Mouse (Mus musculus) liver, embryonic 14.5 days (tissue): ENCODE results near the gene Dtx4. TPM values are rescaled to one million over a fixed set of nuclear protein-coding genes. Genes with fewer than 3 reads are reported as not detected.

Source experiments
- ATAC-seq: fragments of 200-750 bp; cut with Nextera tagmentation; 2 replicates; pipeline ENCODE4 v1.8.0; 2017; ENCODE audit warnings: moderate number of reproducible peaks, mild to moderate bottlenecking, moderate library complexity; ENCODE audit not compliant: insufficient read depth
- DNase-seq, 3 experiments: peaks; one replicate each; pipeline ENCODE4 v3.0.0-alpha.2; 2012 to 2013; ENCODE audit warnings: low read depth in 3 of 3, low spot score in 3 of 3
- H3K27ac ChIP-seq: fragments of 300-500 bp; sonication (generic); 2 replicates; pipeline ENCODE4 v1.5.1; 2014; ENCODE audit warnings: moderate library complexity, mild to moderate bottlenecking, control low read depth, inconsistent platforms
- H3K27me3 ChIP-seq: fragments of 300-500 bp; sonication (generic); 2 replicates; pipeline ENCODE4 v1.6.1; 2014; ENCODE audit warnings: mild to moderate bottlenecking, low read length, moderate library complexity; ENCODE audit not compliant: control insufficient read depth, insufficient read depth
- H3K36me3 ChIP-seq: fragments of 300-500 bp; sonication (generic); replicated peaks from 2 replicates; pipeline ENCODE4 v1.6.1; 2014; ENCODE audit warnings: low read depth; ENCODE audit not compliant: control insufficient read depth, insufficient read depth
- H3K4me1 ChIP-seq, 2 experiments: fragments of 200-500 bp in 1 of 2; fragments of 300-500 bp in 1 of 2; sonication (generic) in 1 of 2; replicated peaks; 2 replicates each; pipeline ENCODE4 v1.6.1; 2012 to 2014; ENCODE audit warnings: antibody characterized with exemption in 1 of 2, inconsistent platforms in 1 of 2, low read length in 1 of 2; ENCODE audit not compliant: control insufficient read depth in 2 of 2, insufficient read depth in 2 of 2
- H3K4me2 ChIP-seq: fragments of 300-500 bp; sonication (generic); 2 replicates; pipeline ENCODE4 v1.6.1; 2014; ENCODE audit warnings: low read depth, mild to moderate bottlenecking, control low read depth, moderate library complexity
- H3K4me3 ChIP-seq, 2 experiments: fragments of 200-500 bp in 1 of 2; fragments of 300-500 bp in 1 of 2; sonication (generic) in 1 of 2; 2 replicates each; pipeline ENCODE4 v1.5.1; 2012 to 2014; ENCODE audit warnings: low read depth in 2 of 2, low read length in 2 of 2, mild to moderate bottlenecking in 2 of 2, control low read depth in 1 of 2, inconsistent platforms in 1 of 2, moderate library complexity in 1 of 2; ENCODE audit not compliant: insufficient read depth in 1 of 2
- H3K9ac ChIP-seq: fragments of 300-500 bp; sonication (generic); replicated peaks from 2 replicates; pipeline ENCODE4 v1.6.1; 2014; ENCODE audit warnings: mild to moderate bottlenecking, control low read depth, moderate library complexity
- H3K9me3 ChIP-seq: fragments of 300-500 bp; sonication (generic); 2 replicates; pipeline ENCODE4 v1.6.1; 2016; ENCODE audit warnings: low read length, mixed read lengths; ENCODE audit not compliant: control insufficient read depth
- CTCF ChIP-seq: IDR thresholded peaks from 2 replicates; pipeline ENCODE4 v1.5.1; 2016; ENCODE audit warnings: antibody characterized with exemption, low read depth, control low read depth
- EP300 ChIP-seq: IDR thresholded peaks from 2 replicates; pipeline ENCODE4 v1.6.1; 2016; ENCODE audit warnings: antibody characterized with exemption, low read depth
- WGBS: fragments of 180-500 bp; shearing (Covaris S2); extraction: QIAGEN DNeasy Blood & Tissue Kit; methylation state at CpG from one replicate; pipeline ENCODE4 v1.1.7; 2014; ENCODE audit not compliant: insufficient replicate concordance; 5-methylcytosine and 5-hydroxymethylcytosine counted together
- polyA plus RNA-seq, 2 experiments: library from polyadenylated mRNA; depleted of rRNA in 1 of 2; stranded (reverse) in 1 of 2; unstranded in 1 of 2; fragments of >200 nt; fragmentation: Nextera tagmentation in 1 of 2; extraction: Ambion mirVana in 1 of 2; gene quantifications; 2 replicates each; pipeline versions ENCODE4 v1.2.1 to v1.2.3; 2012 to 2014

Gene Dtx4
- polyA plus RNA-seq, 2 experiments = 1.5 to 1.6 TPM

GRCm38 (mm10) chr19:12485631-12486030 is 15.6 kb downstream of the Dtx4 start:
- no peaks in the 10 kb centered on the region for H3K9me3 ChIP-seq
- H3K4me2 ChIP-seq = no peak overlapping the region
- no peak overlapping the region for H3K9ac ChIP-seq
- H3K4me1 ChIP-seq = peaks cover 3 to 6% of the 10 kb centered on the region in 2 experiments; a peak in 2 of 4 replicates
- TF ChIP-seq EP300 = no peak
- TF ChIP-seq CTCF = no peak
- no peak overlapping the region for H3K27ac ChIP-seq
- no peaks in the 10 kb centered on the region for H3K36me3 ChIP-seq
- H3K4me3 ChIP-seq = no peak overlapping the region
- ATAC-seq (no peak), DNase-seq (no peak)
- H3K27me3 ChIP-seq = no peaks in the 10 kb centered on the region
- 60% methylated on average over 3 of the region's 3 CpGs for WGBS

DNA sequence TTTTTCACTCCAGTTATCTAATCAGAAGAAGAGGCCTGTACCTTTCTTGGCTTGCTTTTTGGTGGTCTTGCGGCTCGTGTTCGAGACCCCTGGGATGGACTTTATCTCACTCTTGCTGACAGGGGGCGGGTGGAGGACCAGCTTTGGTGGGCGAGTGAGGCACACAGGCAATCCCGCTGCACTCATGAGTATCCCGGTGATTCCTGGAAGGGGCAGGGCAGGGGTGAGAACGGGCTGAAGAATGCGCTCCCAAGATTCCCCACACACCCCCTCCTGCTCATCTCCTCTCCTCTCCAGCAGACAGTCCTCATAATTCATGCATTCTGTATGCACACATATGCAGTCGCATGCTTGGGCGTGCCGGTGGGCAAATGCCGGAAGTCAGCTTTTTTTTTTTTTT is 16.0 kb downstream of the Dtx4 start:
- Histone ChIP-seq H3K9ac (no peak overlapping the region), H3K4me3 (no peak overlapping the region), H3K9me3 (no peaks in the 10 kb centered on the region), H3K27me3 (no peaks in the 10 kb centered on the region), H3K4me1 (peaks cover 3 to 6% of the 10 kb centered on the region in 2 experiments; a peak in 2 of 4 replicates), H3K4me2 (no peak overlapping the region), H3K27ac (no peak overlapping the region), H3K36me3 (no peaks in the 10 kb centered on the region)
- ATAC-seq (no peak), DNase-seq (no peak)
- TF ChIP-seq CTCF (no peak), EP300 (no peak)
- 69% methylated on average over 13 of the region's 13 CpGs for WGBS

- Histone ChIP-seq H3K36me3 (no peaks in the 10 kb centered on the region), H3K4me2 (no peak overlapping the region), H3K4me3 (no peak overlapping the region), H3K4me1 (peaks cover 3 to 6% of the 10 kb centered on the region in 2 experiments; a peak in 2 of 4 replicates), H3K27me3 (no peaks in the 10 kb centered on the region), H3K9ac (no peak overlapping the region), H3K9me3 (no peaks in the 10 kb centered on the region), H3K27ac (no peak overlapping the region)
- DNase-seq (no peak), ATAC-seq (no peak)
- WGBS = 56% methylated on average over 4 of the region's 4 CpGs
- no peak for TF ChIP-seq CTCF
- no peak for TF ChIP-seq EP300
Measured at GRCm38 (mm10) chr19:12484210-12484609, 17.0 kb downstream of the Dtx4 start.

GRCm38 (mm10) chr19:12483782-12484181 is 17.5 kb downstream of the Dtx4 start:
- Histone ChIP-seq H3K9ac (no peak overlapping the region), H3K27ac (no peak overlapping the region), H3K27me3 (no peaks in the 10 kb centered on the region), H3K9me3 (no peaks in the 10 kb centered on the region), H3K4me3 (no peak overlapping the region), H3K4me2 (no peak overlapping the region), H3K36me3 (no peaks in the 10 kb centered on the region), H3K4me1 (peaks cover 3 to 6% of the 10 kb centered on the region in 2 experiments; a peak in 2 of 4 replicates)
- no peak for TF ChIP-seq CTCF
- TF ChIP-seq EP300 = no peak
- DNase-seq = no peak
- ATAC-seq = no peak
- 35% methylated on average over 4 of the region's 4 CpGs for WGBS

DNA sequence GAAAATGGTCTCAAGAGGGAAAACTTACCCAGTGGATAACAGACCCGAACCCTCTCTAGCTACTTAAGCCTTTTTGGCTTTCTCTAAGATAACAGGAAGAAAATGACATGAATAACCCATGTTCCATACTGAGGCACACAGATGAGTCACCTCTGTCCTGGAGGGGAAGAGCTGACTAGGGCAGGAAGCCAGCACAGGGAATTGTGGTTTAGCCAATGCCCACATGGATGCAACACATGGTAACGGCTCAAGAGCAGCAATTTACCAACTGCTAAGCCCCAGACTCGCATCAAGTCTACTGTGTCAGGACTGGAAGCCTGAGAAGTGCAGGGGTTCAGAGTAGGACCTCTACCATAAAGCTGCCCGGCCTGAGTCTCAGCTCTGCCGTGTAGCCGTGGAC is 22.9 kb downstream of the Dtx4 start:
- Histone ChIP-seq H3K27ac (no peak overlapping the region), H3K27me3 (no peaks in the 10 kb centered on the region), H3K4me2 (no peak overlapping the region), H3K4me3 (no peak overlapping the region), H3K4me1 (no peaks in the 10 kb centered on the region; a peak in 1 of 4 replicates), H3K36me3 (no peaks in the 10 kb centered on the region), H3K9ac (no peak overlapping the region), H3K9me3 (no peaks in the 10 kb centered on the region)
- 40% methylated on average over 6 of the region's 6 CpGs for WGBS
- no peak for TF ChIP-seq EP300
- no peak for TF ChIP-seq CTCF
- ATAC-seq (no peak), DNase-seq (no peak)
